Mouse (Mus musculus): ENCODE measurements around the gene Tnmd. TPM values are rescaled to one million over a fixed set of nuclear protein-coding genes. Genes with fewer than 3 reads are reported as not detected.
A peak's percentile ranks its signal among the peaks of the same experiment; 100 is the strongest.

The Tnmd gene
- polyA plus RNA-seq, 1 experiment from 2014 or later = 0.45 TPM

GRCm38 (mm10) chrX:133914219-133914618 is 63.4 kb downstream of the Tnmd start:
- H3K4me2 ChIP-seq (ENCODE audit: low read depth, low read length) = no peak overlapping the region
- H3K9ac ChIP-seq (ENCODE audit: low read length) = no peak overlapping the region
- 20% methylated on average over 7 of the region's 7 CpGs for WGBS
- peak overlapping the region; percentile 72 for H3K27ac ChIP-seq (ENCODE audit: low read length)
- H3K4me1 ChIP-seq (ENCODE audit: control insufficient read depth, insufficient read depth, low read length) = peaks cover 17% of the 10 kb centered on the region
- no peak overlapping the region for H3K4me3 ChIP-seq (ENCODE audit: low read length)
- H3K27me3 ChIP-seq (ENCODE audit: control insufficient read depth, insufficient read depth, low read length) = no peaks in the 10 kb centered on the region
- ATAC-seq (replicated peaks; ENCODE audit: extremely low read depth, insufficient read depth, low FRiP score) = peak; percentile 76
- no peaks in the 10 kb centered on the region for H3K9me3 ChIP-seq (replicated peaks; ENCODE audit: control insufficient read depth, low read length)
- H3K36me3 ChIP-seq (ENCODE audit: control insufficient read depth, insufficient read depth) = no peaks in the 10 kb centered on the region

Other genes with a start within 250 kb of the Tnmd start
- gene Pcdh19, start 162.0 kb upstream of the Tnmd start, polyA plus RNA-seq (2015; fragmentation: Nextera tagmentation; extraction: Ambion mirVana) = 0.95 and 1.00 TPM in 2 replicates
- gene Tspan6, start 47.4 kb downstream of the Tnmd start, polyA plus RNA-seq (2015; fragmentation: Nextera tagmentation; extraction: Ambion mirVana) = 91.1 and 96.7 TPM in 2 replicates
- gene Srpx2, start 57.4 kb downstream of the Tnmd start, polyA plus RNA-seq (2015; fragmentation: Nextera tagmentation; extraction: Ambion mirVana) = 8.1 and 8.5 TPM in 2 replicates
- 1.9 and 2.8 TPM in 2 replicates for gene Sytl4, start 130.8 kb downstream of the Tnmd start, polyA plus RNA-seq (2015; fragmentation: Nextera tagmentation; extraction: Ambion mirVana)
- gene Cstf2, start 208.2 kb downstream of the Tnmd start, polyA plus RNA-seq (2015; fragmentation: Nextera tagmentation; extraction: Ambion mirVana) = 25.3 and 25.8 TPM in 2 replicates